Mouse (Mus musculus): ENCODE data around the gene Pip4k2a. TPM values are rescaled to one million over a fixed set of nuclear protein-coding genes. Genes with fewer than 3 reads are reported as not detected.

Pip4k2a gene
- polyA plus RNA-seq, 1 experiment from 2014 or later, result 8.2 TPM

DNA sequence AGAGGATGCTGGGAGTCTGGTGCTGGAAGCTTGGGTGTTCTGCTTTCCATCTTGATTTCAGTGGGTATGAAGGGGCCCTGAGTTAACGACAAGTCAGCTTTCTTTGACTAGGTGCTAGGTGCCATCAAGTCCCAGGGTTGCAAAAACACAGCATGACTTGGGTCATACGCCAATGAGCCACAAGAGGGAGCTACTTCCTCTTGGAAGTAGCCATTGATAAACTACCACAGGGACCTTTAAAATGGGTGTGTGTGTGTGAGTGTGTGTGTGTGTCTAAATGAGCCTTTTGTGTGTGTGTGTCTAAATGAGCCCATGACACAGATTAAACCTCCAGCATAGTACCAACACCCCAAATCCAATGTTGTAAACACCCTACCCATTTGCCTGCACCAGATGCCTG lies 125.1 kb downstream of the Pip4k2a start:
- no peak overlapping the region for H3K9ac ChIP-seq
- no peaks in the 10 kb centered on the region for H3K27me3 ChIP-seq
- no peaks in the 10 kb centered on the region for H3K4me1 ChIP-seq
- H3K27ac ChIP-seq, result no peak overlapping the region
- H3K4me2 ChIP-seq, result no peak overlapping the region
- no peaks in the 10 kb centered on the region for H3K36me3 ChIP-seq
- no peaks in the 10 kb centered on the region for H3K9me3 ChIP-seq
- H3K4me3 ChIP-seq, result no peak overlapping the region
- ATAC-seq (ENCODE audit: insufficient number of reproducible peaks, low FRiP score, low TSS enrichment, low read depth), result no peak
- WGBS, result 1% methylated on average over 2 of the region's 2 CpGs

- no peaks in the 10 kb centered on the region for H3K27me3 ChIP-seq
- ATAC-seq (ENCODE audit: insufficient number of reproducible peaks, low FRiP score, low TSS enrichment, low read depth), result no peak
Measured at GRCm38 (mm10) chr2:18871087-18871486, 126.8 kb downstream of the Pip4k2a start.

DNA sequence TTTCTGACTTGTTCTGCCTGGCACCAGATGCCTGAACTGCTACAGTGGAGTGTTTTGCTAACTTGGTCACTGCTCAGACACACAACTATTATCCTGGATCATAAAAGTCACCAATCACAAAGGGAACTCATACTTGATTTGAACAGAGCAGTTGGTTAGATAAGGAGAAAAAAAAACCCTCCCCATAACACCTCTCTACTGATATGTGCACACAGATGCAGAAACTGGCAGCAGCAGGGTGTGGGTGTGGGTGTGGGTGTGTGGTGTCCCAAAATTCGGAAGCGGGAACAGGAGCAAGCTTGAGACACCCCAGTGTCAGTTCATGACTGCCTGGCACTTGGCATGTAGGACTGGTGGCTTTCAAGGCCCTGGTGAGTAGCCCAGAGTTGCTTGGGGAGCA lies 130.9 kb downstream of the Pip4k2a start:
- no peak overlapping the region for H3K4me2 ChIP-seq
- no peak overlapping the region for H3K9ac ChIP-seq
- H3K4me1 ChIP-seq, result no peaks in the 10 kb centered on the region
- 91% methylated on average over 2 of the region's 2 CpGs for whole genome bisulfite sequencing
- no peaks in the 10 kb centered on the region for H3K27me3 ChIP-seq
- 0 out of 2 replicates have a peak, but pooled peaks cover 4% of the 10 kb centered on the region for H3K36me3 ChIP-seq
- ATAC-seq (ENCODE audit: insufficient number of reproducible peaks, low FRiP score, low TSS enrichment, low read depth), result no peak
- no peak overlapping the region for H3K27ac ChIP-seq
- no peaks in the 10 kb centered on the region for H3K9me3 ChIP-seq
- H3K4me3 ChIP-seq, result no peak overlapping the region

More at GRCm38 (mm10) chr2:18871087-18871486, 126.8 kb downstream of the Pip4k2a start:
- H3K4me1 ChIP-seq, result no peaks in the 10 kb centered on the region
- H3K9me3 ChIP-seq, result no peaks in the 10 kb centered on the region
- H3K36me3 ChIP-seq, result no peaks in the 10 kb centered on the region
- H3K4me2 ChIP-seq, result no peak overlapping the region
- H3K9ac ChIP-seq, result no peak overlapping the region
- H3K27ac ChIP-seq, result no peak overlapping the region
- WGBS, result 96% methylated on average over 3 of the region's 3 CpGs
- no peak overlapping the region for H3K4me3 ChIP-seq

GRCm38 (mm10) chr2:18864719-18865118 lies 133.2 kb downstream of the Pip4k2a start:
- H3K9ac ChIP-seq, result no peak overlapping the region
- no peak overlapping the region for H3K4me3 ChIP-seq
- no peaks in the 10 kb centered on the region; the same call in 1 of the 2 replicates for H3K4me1 ChIP-seq
- no peak overlapping the region for H3K4me2 ChIP-seq
- no peaks in the 10 kb centered on the region for H3K27me3 ChIP-seq
- no peak overlapping the region for H3K27ac ChIP-seq
- 78% methylated on average over 5 of the region's 5 CpGs for WGBS
- ATAC-seq (ENCODE audit: insufficient number of reproducible peaks, low FRiP score, low TSS enrichment, low read depth), result no peak
- no peaks in the 10 kb centered on the region for H3K9me3 ChIP-seq
- H3K36me3 ChIP-seq, result 0 out of 2 replicates have a peak, but pooled peaks cover 4% of the 10 kb centered on the region

DNA sequence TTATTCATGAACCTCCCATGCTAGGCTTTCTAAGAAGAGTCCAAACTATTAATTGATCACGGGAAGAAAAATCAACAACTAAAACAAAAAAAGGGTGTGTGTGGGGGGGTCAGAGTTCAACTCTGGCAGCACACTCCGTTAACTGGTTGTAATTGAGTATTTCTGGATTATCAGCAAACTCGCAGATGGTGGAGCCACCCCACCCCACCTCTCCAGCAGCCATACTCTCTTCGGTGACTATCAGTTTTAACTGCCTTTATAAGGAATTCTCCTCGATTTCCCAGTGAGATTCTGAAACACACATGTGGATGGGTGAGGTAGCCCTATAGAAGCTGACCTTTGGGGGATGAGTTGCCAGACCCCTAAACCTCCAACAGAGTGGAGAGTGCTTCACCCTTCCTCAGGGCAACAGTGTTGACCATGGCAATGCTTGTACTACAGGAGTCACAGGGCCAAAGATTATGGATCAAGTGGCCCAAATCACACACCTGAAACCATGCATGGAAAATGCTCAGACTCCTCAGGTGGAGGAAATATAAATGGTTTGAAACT lies 136.2 kb downstream of the Pip4k2a start:
- no peak overlapping the region for H3K9ac ChIP-seq
- no peak overlapping the region for H3K4me2 ChIP-seq
- H3K4me3 ChIP-seq, result no peak overlapping the region
- no peak overlapping the region for H3K27ac ChIP-seq
- H3K27me3 ChIP-seq, result no peaks in the 10 kb centered on the region
- H3K4me1 ChIP-seq, result no peaks in the 10 kb centered on the region; the same call in 1 of the 2 replicates
- WGBS, result 77% methylated on average over 5 of the region's 5 CpGs
- H3K9me3 ChIP-seq, result no peaks in the 10 kb centered on the region
- H3K36me3 ChIP-seq, result 0 out of 2 replicates have a peak, but pooled peaks cover 4% of the 10 kb centered on the region
- no peak for ATAC-seq (ENCODE audit: insufficient number of reproducible peaks, low FRiP score, low TSS enrichment, low read depth)

DNA sequence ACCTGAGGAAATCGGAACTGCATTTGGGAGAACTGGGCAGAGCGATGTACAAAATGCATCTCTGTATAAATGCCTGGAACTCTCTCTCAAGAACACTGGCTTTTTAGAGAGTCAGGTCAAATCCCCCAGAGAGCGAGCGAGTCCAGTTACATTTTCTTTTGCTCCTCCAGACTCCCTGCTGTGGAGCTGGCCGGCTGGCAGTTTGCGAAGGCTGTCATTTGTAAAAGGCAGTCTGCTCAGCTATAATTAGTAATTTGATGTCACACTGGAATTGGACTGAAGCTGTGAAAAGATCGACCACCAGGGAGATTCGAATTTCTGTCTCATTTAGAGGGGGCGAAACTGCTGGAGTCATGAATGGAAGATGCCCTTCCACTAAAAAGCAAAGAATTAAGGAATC lies 137.2 kb downstream of the Pip4k2a start:
- no peak for ATAC-seq (ENCODE audit: insufficient number of reproducible peaks, low FRiP score, low TSS enrichment, low read depth)
- WGBS, result 35% methylated on average over 9 of the region's 9 CpGs
- 0 out of 2 replicates have a peak, but pooled peaks cover 4% of the 10 kb centered on the region for H3K36me3 ChIP-seq
- no peak overlapping the region for H3K4me3 ChIP-seq
- H3K27ac ChIP-seq, result no peak overlapping the region
- H3K4me1 ChIP-seq, result no peaks in the 10 kb centered on the region; the same call in 1 of the 2 replicates
- H3K4me2 ChIP-seq, result no peak overlapping the region
- H3K9me3 ChIP-seq, result no peaks in the 10 kb centered on the region
- H3K27me3 ChIP-seq, result no peaks in the 10 kb centered on the region
- H3K9ac ChIP-seq, result no peak overlapping the region

GRCm38 (mm10) chr2:18857952-18858351 lies 140.0 kb downstream of the Pip4k2a start:
- Histone ChIP-seq H3K4me2 (no peak overlapping the region), H3K27me3 (no peaks in the 10 kb centered on the region), H3K4me3 (no peak overlapping the region), H3K27ac (no peak overlapping the region), H3K4me1 (peaks cover 6% of the 10 kb centered on the region; the same call in 1 of the 2 replicates), H3K36me3 (0 out of 2 replicates have a peak, but pooled peaks cover 4% of the 10 kb centered on the region), H3K9me3 (no peaks in the 10 kb centered on the region), H3K9ac (no peak overlapping the region)
- WGBS, result 95% methylated on average over 3 of the region's 3 CpGs
- ATAC-seq (ENCODE audit: insufficient number of reproducible peaks, low FRiP score, low TSS enrichment, low read depth), result no peak

DNA sequence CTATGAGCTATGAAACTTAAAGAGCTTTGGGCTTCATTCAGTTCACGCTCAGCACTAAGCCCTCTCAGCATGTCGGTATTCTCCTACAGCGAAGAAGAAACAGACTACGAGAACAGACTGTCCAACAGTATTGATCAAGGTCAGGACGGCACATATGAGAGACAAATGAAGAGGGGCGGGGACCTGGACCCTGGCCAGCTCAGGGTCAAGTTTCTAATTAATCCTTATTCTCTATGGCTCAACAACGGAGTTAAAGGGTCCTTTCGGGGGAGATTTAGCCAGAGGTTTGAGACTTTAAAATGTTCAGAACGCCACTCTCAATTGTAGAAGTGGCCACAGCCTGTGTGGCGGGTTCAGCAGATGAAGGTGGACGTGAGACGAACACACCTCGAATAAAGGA lies 141.5 kb downstream of the Pip4k2a start:
- Histone ChIP-seq H3K36me3 (no peaks in the 10 kb centered on the region), H3K27ac (no peak overlapping the region), H3K4me2 (no peak overlapping the region), H3K4me1 (0 out of 2 replicates have a peak, but pooled peaks cover 6% of the 10 kb centered on the region), H3K9ac (no peak overlapping the region), H3K9me3 (no peaks in the 10 kb centered on the region), H3K4me3 (no peak overlapping the region), H3K27me3 (no peaks in the 10 kb centered on the region)
- no peak for ATAC-seq (ENCODE audit: insufficient number of reproducible peaks, low FRiP score, low TSS enrichment, low read depth)
- 60% methylated on average over 13 of the region's 13 CpGs for WGBS

DNA sequence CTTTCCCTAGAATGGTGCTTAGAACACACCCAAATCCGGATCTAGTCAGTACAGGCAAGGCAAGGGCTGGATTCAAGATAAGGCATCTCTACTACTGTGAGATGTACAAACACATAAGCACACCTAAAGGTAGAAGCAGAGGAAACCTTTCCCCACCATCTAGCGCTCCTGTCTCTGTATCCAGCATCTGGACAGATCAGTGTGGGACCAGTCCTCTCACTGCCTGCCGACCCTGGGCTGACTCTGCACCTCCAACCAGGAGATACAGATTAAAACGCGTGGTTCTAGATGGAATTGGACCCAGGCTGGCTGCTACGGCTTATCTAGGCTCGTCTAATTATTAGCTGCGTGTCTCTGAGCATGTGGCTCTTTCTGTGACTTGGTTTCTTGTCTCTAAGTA lies 142.7 kb downstream of the Pip4k2a start:
- H3K9ac ChIP-seq, result no peak overlapping the region
- ATAC-seq (ENCODE audit: insufficient number of reproducible peaks, low FRiP score, low TSS enrichment, low read depth), result no peak
- H3K4me2 ChIP-seq, result no peak overlapping the region
- H3K27me3 ChIP-seq, result no peaks in the 10 kb centered on the region
- 53% methylated on average over 8 of the region's 8 CpGs for WGBS
- no peak overlapping the region for H3K4me3 ChIP-seq
- H3K9me3 ChIP-seq, result no peaks in the 10 kb centered on the region
- 0 out of 2 replicates have a peak, but pooled peaks cover 6% of the 10 kb centered on the region for H3K4me1 ChIP-seq
- no peaks in the 10 kb centered on the region for H3K36me3 ChIP-seq
- no peak overlapping the region for H3K27ac ChIP-seq

- Histone ChIP-seq H3K27me3 (no peaks in the 10 kb centered on the region), H3K4me3 (no peak overlapping the region), H3K4me1 (0 out of 2 replicates have a peak, but pooled peaks cover 6% of the 10 kb centered on the region), H3K27ac (no peak overlapping the region), H3K4me2 (no peak overlapping the region), H3K9ac (no peak overlapping the region), H3K9me3 (no peaks in the 10 kb centered on the region), H3K36me3 (no peaks in the 10 kb centered on the region)
- WGBS, result 74% methylated on average over 5 of the region's 5 CpGs
- no peak for ATAC-seq (ENCODE audit: insufficient number of reproducible peaks, low FRiP score, low TSS enrichment, low read depth)
Measured at GRCm38 (mm10) chr2:18853345-18853744, 144.6 kb downstream of the Pip4k2a start.

GRCm38 (mm10) chr2:18850657-18851056 lies 147.3 kb downstream of the Pip4k2a start:
- no peak overlapping the region for H3K27ac ChIP-seq

GRCm38 (mm10) chr2:18848074-18848629 lies 149.8 kb downstream of the Pip4k2a start:
- Histone ChIP-seq H3K9me3 (no peaks in the 10 kb centered on the region), H3K4me1 (no peaks in the 10 kb centered on the region), H3K27me3 (no peaks in the 10 kb centered on the region), H3K4me2 (no peak overlapping the region), H3K36me3 (peaks cover 14% of the 10 kb centered on the region), H3K9ac (no peak overlapping the region), H3K27ac (no peak overlapping the region), H3K4me3 (no peak overlapping the region)
- whole genome bisulfite sequencing, result 77% methylated on average over 5 of the region's 5 CpGs
- ATAC-seq (ENCODE audit: insufficient number of reproducible peaks, low FRiP score, low TSS enrichment, low read depth), result no peak

More at GRCm38 (mm10) chr2:18850657-18851056, 147.3 kb downstream of the Pip4k2a start:
- Histone ChIP-seq H3K36me3 (peaks cover 10% of the 10 kb centered on the region), H3K9me3 (no peaks in the 10 kb centered on the region), H3K4me2 (no peak overlapping the region), H3K4me3 (no peak overlapping the region), H3K27me3 (no peaks in the 10 kb centered on the region), H3K4me1 (0 out of 2 replicates have a peak, but pooled peaks cover 6% of the 10 kb centered on the region), H3K9ac (no peak overlapping the region)
- WGBS, result 49% methylated on average over 8 of the region's 8 CpGs
- ATAC-seq (ENCODE audit: insufficient number of reproducible peaks, low FRiP score, low TSS enrichment, low read depth), result no peak

Measured in limb, embryonic 15.5 days (tissue).